Mouse (Mus musculus) adrenal gland, postnatal 4 days (tissue): ENCODE measurements around the gene Qpctl. TPM values are rescaled to one million over a fixed set of nuclear protein-coding genes. Genes with fewer than 3 reads are reported as not detected.

Experiments used
- DNase-seq, 2 experiments: peaks; one replicate each; pipeline ENCODE4 v3.0.0; 2021 to 2022; ENCODE audit warnings: low spot score in 2 of 2, mixed read lengths in 2 of 2
- long read RNA-seq, 2 experiments: library from polyadenylated mRNA; stranded (forward); transcript quantifications; one replicate each; pipeline ENCODE4 v2.0.0; 2021
- total RNA-seq, 2 experiments: library from RNA; stranded (reverse); gene quantifications; 2 replicates each; pipeline ENCODE4 v1.2.3; 2021

The Qpctl gene
- total RNA-seq, result 10 to 100 TPM; 16.1 TPM
- long read RNA-seq, experiment 1, transcript Qpctl-201 (7 exons, 2,710 nt), result major isoform, 22 of 30 reads
- long read RNA-seq, experiment 1, partial matches to known transcripts, result 7 of 30 reads
- long read RNA-seq, experiment 1, other reads (novel, unspliced or antisense), result 1 of 30 reads
- long read RNA-seq, experiment 2, transcript Qpctl-201 (7 exons, 2,710 nt), result major isoform, 22 of 39 reads
- long read RNA-seq, experiment 2, partial matches to known transcripts, result 8 of 39 reads
- long read RNA-seq, experiment 2, other reads (novel, unspliced or antisense), result 9 of 39 reads

DNA sequence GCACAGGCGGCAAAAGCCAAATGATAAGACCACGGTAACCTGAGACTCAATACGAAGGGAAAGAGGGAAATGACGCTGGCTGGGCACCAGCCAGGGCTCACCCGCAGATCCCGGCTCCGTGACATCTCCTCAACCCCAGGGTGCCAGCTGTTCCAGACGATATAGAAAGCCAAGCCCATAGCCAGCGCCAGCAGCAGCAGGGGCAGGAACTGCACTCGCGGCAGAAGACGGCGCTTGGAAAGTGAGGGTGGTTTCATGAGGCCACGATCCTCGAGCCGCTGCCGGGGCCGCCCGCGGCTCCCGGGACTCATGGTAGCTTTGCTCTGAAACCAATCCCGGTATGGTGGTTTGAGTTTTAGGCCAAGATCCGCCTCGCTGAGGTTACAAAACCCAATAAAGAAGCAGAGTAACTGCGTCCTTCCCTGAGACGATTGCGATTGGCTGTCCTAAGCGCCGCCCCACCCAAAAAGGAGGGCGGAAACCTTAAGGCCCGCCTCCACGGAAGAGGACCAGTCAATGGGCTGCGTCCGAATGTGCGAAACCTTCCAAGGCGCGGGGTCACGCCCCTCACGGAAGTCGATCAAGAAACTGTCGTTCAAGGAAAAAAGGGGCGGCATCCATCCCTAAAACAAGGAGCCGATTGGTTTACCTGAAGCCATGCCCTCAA lies at the start of gene Qpctl:
Gene Qpctl, minus strand, starts transcription at position 417 of the 667 bp plus-strand sequence.
- peak; percentile 83 to 96 for DNase-seq

DNA sequence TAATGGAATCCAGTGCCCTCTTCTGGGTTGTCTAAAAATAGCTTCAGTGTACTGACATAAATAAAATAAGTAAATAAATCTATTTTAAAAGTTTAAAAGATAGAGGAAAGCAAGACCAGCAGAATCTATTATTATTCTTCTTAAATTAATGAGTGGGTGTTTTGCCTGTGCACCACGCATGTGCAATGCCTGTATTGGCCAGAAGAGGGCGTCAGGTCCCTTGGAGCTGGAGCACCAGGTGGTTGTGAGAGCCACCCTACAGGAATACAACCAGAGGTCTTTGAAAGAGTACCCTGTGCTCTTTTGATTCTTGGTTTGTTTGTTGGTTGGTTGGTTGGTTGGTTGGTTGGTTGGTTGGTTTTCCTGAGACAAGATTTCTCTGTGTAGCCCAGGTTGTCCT lies 48.9 kb upstream of the Qpctl start:
- DNase-seq, result no peak

DNA sequence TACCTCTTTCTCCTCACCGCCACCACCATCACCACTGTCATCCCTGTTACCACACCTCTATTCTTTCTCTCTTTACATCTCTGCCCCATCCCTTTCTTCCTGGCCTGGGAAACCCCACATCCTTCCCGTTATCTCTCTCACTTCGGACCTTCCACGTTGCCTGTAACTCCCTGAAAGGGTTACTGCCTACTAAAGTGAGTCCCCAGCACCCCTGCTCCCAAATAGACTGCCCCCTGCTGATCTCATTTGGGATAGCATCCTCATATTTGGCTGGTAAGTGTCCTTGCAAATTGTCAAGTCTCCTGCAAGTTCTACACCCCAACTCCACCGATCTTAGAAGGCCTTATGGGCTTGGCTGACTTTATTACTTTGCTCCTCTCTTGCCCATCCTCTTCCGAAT lies 47.6 kb upstream of the Qpctl start:
- DNase-seq, result no peak

DNA sequence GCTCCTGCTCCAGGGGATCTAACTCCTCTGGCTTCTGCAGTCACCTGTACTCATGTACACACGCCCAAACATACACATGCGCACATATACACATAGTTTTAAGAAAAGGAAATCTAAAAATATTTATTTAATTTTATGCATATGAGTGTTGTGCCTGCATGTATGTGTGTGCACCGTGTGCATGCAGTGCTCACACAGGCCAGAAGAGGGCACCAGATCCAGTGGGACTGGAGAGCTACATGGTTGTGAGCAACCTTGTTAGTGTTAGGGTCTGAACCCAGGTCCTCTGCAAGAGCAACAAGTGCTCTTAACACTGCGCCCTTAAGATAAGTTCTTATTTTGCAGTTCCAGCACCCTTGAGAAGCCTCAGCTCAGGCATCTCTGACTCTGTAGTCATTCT lies 45.6 kb upstream of the Qpctl start:
- no peak for DNase-seq

DNA sequence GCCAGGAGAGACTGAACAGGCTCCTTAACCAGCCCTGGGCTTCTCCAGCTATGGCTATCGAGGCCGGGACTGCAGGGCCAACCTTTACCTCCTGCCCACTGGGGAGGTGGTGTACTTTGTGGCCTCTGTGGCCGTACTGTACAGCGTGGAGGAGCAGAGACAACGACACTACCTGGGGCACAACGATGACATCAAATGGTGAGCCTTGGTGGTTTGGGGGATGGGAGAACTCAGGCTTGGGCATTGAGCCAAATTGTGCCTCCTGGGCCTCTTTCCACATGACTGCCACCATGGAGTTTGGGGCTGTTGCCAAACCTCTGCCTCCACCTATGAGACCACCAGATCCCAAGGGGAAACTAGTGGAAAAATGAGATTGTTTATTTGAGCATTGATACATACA lies 35.7 kb upstream of the Qpctl start:
- DNase-seq, result no peak

DNA sequence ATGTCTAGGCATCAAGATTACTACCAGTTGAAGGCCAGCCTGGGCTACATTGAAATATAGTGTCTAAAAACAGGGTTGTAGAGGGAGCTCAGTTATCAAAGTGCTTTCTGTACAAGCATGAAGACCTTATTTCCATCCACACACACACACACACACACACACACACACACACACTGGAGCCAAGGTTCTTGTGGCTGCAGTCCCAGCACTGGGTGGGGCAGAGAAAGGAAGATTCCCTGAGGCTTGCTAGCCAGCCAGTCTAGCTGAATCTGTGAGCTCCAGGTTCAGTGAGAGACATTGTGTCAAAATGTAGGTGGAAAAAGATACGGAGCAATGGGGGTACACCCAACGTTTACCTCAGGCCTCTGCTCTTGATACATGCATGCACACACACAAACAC lies 35.2 kb upstream of the Qpctl start:
- no peak for DNase-seq

DNA sequence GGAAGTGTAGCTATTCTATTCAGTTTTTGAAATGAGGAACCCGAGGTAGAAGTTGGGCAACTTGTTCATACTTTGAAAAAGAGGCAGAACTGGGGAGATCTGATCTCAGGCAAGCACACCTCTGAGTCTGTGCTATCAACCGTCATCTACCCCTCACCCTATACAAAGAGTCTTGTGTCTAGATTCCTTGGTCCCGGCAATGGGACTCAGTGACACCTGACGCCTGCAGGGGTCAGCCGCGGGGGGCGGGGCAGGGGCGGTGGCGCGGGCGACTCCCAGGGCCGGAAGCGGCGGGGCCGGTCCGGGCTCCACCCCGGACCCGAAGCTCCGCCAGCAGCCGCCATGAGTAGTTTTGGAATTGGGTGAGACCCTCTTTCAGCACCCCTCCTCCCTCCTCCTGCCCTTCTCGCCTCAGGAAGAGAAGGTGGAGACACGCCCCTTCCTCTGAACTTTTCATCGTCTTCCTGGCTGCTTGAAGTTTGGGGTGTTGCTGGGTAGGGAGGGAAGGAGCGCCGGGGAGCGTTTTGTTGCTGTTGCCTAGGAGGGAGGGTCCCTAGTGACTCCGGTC lies 31.9 kb upstream of the Qpctl start:
- DNase-seq, result no peak

DNA sequence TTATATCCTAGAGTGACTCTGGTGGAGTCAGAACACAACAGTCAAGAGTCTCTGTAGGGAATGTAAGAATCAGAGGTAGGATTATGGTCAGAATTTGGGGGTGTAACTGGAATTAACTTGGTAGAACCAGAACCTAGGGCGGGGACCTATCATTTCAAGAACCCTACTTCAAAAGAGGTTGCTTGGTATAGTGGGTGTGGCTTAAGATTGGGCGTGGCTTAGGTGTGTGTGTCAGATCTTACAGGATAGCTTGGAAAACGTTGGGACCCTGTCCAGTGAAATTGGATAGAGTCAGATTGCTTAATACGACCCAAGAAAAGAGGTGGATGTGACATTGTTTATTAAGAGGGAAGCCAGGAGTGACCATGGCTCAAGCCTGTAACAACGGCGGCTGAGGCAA lies 30.8 kb upstream of the Qpctl start:
- DNase-seq, result no peak

DNA sequence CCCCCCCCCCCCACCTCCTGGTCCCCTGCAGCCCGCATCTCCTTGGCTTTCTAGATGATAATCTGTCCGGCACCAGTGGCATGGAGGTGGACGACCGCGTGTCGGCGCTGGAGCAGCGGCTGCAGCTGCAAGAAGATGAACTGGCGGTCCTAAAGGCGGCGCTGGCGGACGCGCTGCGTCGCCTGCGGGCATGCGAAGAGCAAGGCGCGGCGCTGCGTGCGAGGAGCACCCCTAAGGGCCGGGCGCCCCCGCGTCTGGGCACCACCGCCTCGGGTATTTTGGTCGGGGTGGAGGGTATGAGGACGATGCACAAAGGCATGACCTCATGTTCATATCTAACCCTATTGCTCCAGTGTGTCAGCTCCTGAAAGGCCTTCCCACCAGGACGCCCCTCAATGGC lies 30.1 kb upstream of the Qpctl start:
- no peak for DNase-seq

DNA sequence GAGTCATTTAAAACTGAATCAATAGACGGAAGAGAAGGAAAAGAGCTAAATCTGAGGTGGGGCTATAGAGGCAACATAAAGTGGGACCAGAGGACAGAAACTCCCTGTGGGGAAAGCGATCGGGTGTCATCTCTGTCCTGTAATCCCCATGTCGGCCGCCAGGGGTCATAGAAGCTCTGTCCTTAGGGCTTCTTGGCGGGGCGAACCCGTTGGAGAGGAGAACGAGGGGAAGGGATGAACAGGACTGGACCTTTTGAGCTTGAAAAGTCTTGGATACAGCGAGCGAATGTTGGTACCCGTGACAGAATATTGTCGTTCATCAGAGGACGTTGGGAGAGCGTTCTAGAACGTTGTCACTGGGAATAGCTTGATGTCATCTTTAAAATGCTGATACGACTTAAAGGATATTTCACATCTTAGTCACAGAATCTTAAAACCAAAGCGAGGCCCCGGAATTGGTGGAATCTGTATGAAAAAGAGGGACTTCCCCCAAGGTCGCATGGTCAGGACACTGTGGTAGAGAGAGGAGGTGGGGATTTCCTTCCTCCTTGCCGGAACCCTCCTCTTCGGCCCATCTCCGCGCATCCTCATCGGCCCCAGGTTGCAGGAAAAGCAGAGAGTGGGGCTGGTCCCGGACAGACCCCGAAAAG lies 29.5 kb upstream of the Qpctl start:
- peak in 1 of 2 experiments; percentile 50 for DNase-seq

DNA sequence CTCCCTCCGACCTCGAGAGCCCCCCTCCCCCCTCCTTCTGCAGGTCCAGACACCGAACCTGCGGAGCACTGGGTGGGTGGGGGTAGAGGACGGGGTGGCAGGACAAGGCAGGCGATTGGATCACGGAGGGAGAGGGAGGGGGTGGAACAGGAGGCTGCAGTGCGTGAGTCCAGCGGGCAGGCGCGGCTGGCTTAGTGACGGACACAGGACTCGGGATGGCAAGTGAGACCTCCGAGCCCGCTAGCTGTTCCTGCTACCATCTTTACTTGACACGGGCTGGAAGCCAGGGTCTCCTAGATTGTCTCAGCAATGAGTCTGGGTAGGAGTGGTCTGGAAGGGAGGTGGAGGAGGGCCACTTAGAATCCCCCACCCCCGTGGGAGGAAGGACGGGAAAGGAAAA lies 28.9 kb upstream of the Qpctl start:
- DNase-seq, result no peak

DNA sequence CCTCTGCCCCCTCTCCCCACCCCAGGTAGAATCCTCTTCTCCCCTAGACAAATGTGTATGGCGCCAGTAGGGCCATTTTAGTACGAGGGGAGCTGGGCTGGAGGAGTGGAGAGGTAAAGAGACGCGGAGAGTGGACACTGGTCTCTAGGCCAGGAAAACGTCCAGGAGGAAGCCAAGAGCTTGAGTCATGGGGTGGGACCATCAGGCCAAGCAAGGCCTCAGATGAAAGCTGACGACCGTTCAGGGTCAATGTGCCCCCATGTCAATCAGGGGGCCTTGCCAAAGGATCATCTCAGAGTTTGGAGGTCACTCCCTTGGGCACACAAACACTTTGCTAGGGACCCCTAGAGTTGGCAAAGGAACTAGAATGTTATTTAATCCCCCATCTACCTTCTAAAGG lies 28.1 kb upstream of the Qpctl start:
- no peak for DNase-seq

DNA sequence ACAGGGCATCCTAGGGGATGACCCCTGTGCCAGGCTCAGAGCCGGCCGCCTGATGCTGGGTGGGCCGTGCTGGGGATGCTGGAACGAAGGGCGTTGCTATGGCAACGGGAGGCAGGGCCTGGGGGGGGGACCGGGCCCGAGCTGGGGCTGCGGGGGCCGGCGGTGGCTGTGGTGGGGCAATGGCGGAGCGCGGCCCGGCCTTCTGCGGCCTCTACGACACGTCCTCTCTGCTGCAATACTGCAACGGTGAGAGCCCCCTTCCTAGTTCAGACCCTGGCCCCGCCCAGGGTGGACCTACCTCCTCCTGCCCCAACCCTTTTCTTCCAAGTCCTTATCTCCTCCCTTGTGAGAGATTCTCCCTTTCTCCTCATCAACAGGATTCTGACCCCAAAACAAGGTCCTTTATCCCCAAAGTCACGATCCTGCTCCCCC lies 27.4 kb upstream of the Qpctl start:
- DNase-seq, result no peak

DNA sequence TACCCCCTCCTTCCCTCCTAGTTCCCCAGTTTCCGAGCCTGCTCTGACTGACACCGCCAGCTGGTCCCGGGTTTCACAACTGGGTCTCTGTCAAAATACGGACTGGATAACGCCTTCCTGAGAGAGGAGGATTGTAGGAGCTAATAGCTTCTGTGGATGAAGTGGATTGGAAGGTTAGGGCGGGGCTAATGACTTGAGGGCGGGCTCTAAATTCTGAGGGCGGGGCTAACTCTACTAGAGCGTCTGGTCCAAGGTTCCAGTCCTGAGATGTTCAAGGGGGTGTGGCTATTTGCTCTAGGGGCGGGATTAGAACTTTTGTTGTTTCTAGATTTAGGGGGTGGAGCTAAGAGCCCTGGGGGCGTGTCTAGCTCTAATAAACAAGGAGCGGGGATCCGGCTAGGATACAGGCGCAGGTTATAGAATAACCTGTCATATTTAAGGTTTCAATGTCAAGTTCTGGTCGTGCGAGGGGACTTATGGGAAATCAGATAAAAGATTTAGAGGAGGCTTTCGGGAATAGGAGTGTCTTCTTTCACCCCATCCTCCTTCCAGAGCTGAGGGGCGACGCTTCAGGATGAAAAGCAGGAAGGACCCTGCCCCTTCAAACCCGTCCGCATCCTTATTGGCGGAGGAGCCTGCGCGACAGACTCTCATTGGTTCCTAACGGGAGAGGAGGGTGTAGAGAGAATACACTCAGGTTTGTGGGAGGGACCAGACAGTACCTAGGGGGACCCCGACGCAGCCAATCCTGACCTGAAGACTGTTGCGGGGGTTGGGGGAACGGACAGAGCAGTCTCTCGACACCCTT lies 26.8 kb upstream of the Qpctl start, which contains the start of gene Eml2:
Gene Eml2, plus strand, starts transcription at position 714 of the 808 bp plus-strand sequence.
- no peak for DNase-seq

DNA sequence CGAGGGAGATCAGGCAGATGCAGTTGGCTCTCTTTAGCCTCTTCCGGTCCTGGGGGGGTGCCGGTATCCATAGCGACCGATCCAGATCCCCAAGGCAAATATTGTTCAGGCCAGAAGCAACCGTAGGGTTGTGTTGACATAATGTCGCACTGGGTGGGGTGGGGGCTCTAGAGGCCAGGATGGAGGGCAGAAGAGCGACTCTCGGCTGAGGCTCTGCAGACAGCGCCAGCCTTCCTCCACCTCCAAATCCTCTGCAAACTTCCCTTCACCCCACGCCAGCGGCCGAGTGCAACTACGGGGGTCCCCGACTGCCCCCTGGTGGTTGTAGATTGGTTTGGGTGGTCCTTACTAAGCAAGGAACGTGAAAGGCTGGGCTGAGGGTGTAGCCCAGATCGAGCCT lies 23.8 kb upstream of the Qpctl start:
- peak; percentile 61 to 69 for DNase-seq

DNA sequence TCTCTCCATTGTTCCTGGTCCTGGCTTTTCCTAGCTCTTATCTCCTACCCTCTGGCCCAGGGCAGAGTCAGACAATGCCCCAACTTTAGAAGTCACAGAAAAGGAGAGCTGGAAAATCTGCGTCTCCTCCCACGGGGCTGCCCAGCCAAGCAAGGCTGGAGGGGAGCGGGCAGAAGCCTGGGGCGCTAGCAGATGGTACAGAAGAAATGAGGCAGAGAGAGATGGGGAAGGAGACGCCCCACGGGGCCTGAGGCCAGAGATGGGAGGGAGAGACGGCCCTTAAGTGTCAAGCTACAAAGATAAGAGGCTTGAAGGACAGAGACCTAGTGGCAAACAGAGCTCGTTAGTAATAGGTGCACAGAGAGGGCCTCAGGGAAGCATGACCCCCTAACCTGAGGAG lies 22.7 kb upstream of the Qpctl start:
- DNase-seq, result no peak

DNA sequence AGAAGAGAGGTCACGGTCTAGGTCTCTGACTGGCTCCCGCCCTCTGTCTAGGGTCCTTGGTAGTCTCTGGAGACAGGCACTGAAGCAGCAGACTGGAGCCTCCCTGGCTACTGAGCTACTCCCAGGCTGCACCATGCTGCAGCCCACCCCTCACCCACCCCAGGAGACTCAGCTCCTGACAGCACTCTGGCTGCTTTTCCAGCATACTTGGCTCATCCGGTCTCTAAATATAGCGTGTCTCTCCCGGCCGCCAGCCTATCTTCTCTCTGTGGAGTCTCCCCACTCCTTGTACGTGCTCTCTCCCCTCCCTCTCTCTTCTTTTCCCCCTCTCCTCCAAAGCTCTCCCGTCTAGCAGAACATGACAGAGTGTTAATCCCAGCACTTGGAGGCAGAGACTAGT lies 21.1 kb upstream of the Qpctl start:
- no peak for DNase-seq

DNA sequence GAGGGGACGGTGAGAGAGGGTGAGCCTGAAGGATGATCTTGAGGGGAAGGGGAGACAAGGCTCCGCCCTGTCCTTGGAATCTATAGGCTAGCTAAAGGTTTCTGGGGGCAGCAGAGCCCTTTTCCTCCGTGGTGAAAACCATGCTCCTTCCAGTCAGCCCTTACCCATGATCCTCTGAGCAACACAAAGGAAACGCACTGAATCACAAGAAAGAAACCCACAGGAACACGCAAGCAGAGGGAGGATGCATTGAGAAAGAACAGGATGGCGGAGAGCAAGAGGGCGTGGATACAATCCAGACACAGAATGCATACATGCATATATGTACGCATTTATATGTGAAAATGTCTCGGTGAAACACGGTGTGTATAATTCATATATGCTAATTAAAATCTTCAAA lies 20.4 kb upstream of the Qpctl start:
- no peak for DNase-seq

DNA sequence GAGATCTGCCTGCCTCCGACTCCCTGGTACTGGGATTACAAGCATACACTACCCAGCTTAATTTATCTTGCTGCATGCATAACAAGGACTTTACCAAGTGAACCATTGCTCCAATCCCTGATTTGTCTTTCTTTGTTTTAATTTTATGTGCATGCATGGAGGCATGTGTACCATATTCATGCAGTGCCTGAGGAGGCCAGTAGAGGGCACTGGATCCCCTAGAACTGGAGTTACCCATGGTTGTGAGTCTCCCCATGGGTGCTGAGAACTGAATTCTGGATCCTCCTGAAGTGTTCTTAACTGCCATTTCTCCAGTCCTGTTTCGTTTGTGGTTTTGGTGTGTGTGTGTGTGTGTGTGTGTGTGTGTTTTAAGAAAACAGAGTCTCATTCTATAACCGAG lies 17.9 kb upstream of the Qpctl start:
- no peak for DNase-seq

DNA sequence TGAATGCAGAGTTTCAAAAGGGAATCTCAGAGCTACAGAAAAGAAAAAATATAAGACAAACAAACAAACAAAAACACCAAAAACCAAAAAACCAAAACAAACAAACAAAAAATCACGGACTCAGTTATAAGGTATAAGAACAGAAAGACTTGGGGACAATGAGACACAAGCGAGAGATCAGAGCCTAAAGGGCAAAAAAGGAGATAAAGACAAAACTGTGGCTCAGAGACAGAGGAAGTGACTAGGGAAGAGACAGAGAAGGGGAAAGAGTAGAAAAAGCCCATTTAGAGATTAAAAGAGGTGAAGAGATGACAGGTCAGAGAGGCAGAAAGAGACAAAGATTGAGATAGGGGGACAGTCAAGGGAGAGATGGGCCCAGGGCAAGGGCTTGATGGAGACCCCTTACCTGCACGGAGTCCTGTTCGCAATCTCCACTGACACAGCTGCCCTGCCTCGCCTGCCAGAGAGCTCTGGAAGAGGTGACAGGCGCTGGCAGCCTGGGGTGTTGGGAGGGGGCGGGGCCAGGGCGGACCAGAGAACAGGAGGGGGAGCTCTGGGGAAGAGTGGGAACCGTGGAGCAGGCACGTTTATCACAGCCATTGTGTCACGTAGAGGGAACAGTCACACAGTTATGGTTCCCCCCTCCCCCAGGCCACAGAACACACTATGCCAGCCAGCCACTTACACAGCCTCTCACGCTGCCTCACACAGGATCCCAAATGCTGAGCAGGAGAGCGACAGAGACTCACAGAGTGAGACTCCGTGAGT lies 16.7 kb upstream of the Qpctl start, which contains the start of gene Gipr:
Gene Gipr, minus strand, starts transcription at position 472 of the 768 bp plus-strand sequence.
- DNase-seq, result no peak
